Mouse (Mus musculus) neural tube, embryonic 11.5 days (tissue): ENCODE measurements at regions not wholly inside any gene's neighbourhood (a gene's known extent, or its start where the extent isn't known, plus 50 kb on each side); places are given as distances from the start of the nearest gene placed in this dataset.

Experiments used
- ATAC-seq: fragments of 200-750 bp; cut with Nextera tagmentation; 2 replicates; pipeline ENCODE4 v1.8.0; 2017; ENCODE audit warnings: moderate number of reproducible peaks, mild to moderate bottlenecking, moderate TSS enrichment, moderate library complexity; ENCODE audit not compliant: insufficient read depth, low FRiP score, low TSS enrichment
- DNase-seq: peaks from one replicate; pipeline ENCODE4 v3.0.0-alpha.2; 2015; ENCODE audit warnings: low spot score
- H3K27ac ChIP-seq: fragments of 300-500 bp; sonication (generic); 2 replicates; pipeline ENCODE4 v1.5.1; 2014; ENCODE audit warnings: low read depth, mild to moderate bottlenecking, low read length
- H3K27me3 ChIP-seq: fragments of 300-500 bp; sonication (generic); 2 replicates; pipeline ENCODE4 v1.6.1; 2014; ENCODE audit warnings: mild to moderate bottlenecking, low read length, mixed read lengths; ENCODE audit not compliant: control insufficient read depth, insufficient read depth
- H3K36me3 ChIP-seq: fragments of 300-500 bp; sonication (generic); 2 replicates; pipeline ENCODE4 v1.6.1; 2014; ENCODE audit warnings: mild to moderate bottlenecking, low read length, moderate library complexity, mixed read lengths; ENCODE audit not compliant: control insufficient read depth, insufficient read depth
- H3K4me1 ChIP-seq: fragments of 300-500 bp; sonication (generic); 2 replicates; pipeline ENCODE4 v1.6.1; 2014; ENCODE audit warnings: low read length, mixed read lengths; ENCODE audit not compliant: control insufficient read depth, insufficient read depth
- H3K4me2 ChIP-seq: fragments of 300-500 bp; sonication (generic); 2 replicates; pipeline ENCODE4 v1.6.1; 2014; ENCODE audit warnings: low read depth, mild to moderate bottlenecking, moderate library complexity
- H3K4me3 ChIP-seq: fragments of 300-500 bp; sonication (generic); 2 replicates; pipeline ENCODE4 v1.5.1; 2014; ENCODE audit warnings: low read depth, low read length
- H3K9ac ChIP-seq: fragments of 300-500 bp; sonication (generic); 2 replicates; pipeline ENCODE4 v1.6.1; 2014; ENCODE audit warnings: mild to moderate bottlenecking, low read length
- H3K9me3 ChIP-seq: fragments of 300-500 bp; sonication (generic); 2 replicates; pipeline ENCODE4 v1.6.1; 2016; ENCODE audit warnings: low read length; ENCODE audit not compliant: control insufficient read depth
- WGBS: fragments of 180-500 bp; shearing (Covaris S2); extraction: QIAGEN DNeasy Blood & Tissue Kit; methylation state at CpG from one replicate; pipeline ENCODE4 v1.1.7; 2014; 5-methylcytosine and 5-hydroxymethylcytosine counted together

DNA sequence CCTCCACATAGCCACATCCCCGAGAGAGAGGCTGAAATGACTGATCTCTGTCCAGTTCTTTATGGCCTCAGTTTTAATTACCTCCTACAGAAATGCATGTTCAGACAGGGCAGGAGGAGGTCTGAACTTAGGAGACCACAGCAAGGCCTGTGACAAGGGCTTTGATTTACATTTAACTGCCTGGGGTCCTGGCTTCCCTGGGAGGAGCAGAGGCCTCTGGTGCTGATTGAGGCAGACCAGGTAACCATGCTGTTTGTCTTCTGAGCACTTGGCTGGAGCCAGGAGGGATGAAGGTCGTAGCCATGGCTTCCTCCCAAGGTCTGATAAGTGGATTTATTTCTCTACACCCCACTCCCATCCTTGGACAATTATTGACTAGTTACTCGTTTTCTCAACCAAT lies 224.0 kb upstream of the Stt3b start:
- Histone ChIP-seq H3K27ac (no peak overlapping the region), H3K9me3 (no peaks in the 10 kb centered on the region), H3K9ac (no peak overlapping the region), H3K36me3 (no peaks in the 10 kb centered on the region), H3K4me1 (no peaks in the 10 kb centered on the region), H3K27me3 (no peaks in the 10 kb centered on the region), H3K4me2 (no peak overlapping the region), H3K4me3 (no peak overlapping the region)
- WGBS: 33% methylated on average over 3 of the region's 3 CpGs
- ATAC-seq: no peak
- no peak for DNase-seq

DNA sequence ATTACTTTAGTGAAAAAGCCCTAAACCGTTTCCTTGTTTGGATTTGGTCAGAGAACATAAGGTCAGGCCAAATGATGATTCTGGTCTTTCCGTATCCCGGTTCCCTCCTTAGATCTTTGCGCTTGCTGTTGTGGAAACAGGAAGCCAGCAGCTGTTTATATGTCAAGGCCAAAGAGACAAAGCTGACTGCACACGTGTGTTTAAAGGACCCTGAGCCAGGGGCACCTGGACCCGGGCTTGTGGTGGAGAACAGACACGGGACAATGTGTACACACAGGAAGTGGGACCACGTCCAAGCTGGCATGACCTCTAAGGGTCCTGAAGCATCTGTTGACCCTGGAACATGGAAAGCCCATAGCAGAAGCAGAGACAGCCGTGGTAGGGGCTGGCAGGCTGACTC lies 233.4 kb upstream of the Stt3b start:
- no peak overlapping the region for H3K4me3 ChIP-seq
- H3K9me3 ChIP-seq: no peaks in the 10 kb centered on the region
- H3K27me3 ChIP-seq: no peaks in the 10 kb centered on the region
- DNase-seq: no peak
- H3K4me1 ChIP-seq: no peaks in the 10 kb centered on the region
- no peak for ATAC-seq
- H3K36me3 ChIP-seq: no peaks in the 10 kb centered on the region
- H3K9ac ChIP-seq: no peak overlapping the region
- no peak overlapping the region for H3K27ac ChIP-seq
- H3K4me2 ChIP-seq: no peak overlapping the region
- WGBS: 83% methylated on average over 9 of the region's 9 CpGs

DNA sequence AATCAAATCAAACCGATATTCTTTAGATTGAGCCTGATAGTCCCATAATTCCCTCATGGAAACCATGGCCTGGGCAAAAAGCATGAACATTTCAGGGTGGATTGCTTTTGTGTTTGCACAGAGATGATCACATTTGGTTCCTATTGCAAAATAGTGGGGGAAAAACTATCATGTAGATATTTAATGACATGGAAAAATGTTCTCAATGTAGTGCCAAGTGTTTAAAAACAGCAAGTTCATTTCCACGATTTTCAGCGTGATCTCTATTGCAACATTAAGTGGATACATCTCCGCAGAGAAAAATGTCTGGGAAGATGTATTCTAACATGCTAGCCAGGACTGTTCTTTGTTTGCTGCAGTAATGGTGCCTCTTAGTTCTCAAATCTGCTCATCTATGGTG lies 235.0 kb upstream of the Stt3b start:
- Histone ChIP-seq H3K27me3 (no peaks in the 10 kb centered on the region), H3K9ac (no peak overlapping the region), H3K27ac (no peak overlapping the region), H3K4me2 (no peak overlapping the region), H3K4me3 (no peak overlapping the region), H3K9me3 (no peaks in the 10 kb centered on the region), H3K36me3 (no peaks in the 10 kb centered on the region), H3K4me1 (no peaks in the 10 kb centered on the region)
- no peak for DNase-seq
- WGBS: 88% methylated on average over 4 of the region's 4 CpGs
- no peak for ATAC-seq

DNA sequence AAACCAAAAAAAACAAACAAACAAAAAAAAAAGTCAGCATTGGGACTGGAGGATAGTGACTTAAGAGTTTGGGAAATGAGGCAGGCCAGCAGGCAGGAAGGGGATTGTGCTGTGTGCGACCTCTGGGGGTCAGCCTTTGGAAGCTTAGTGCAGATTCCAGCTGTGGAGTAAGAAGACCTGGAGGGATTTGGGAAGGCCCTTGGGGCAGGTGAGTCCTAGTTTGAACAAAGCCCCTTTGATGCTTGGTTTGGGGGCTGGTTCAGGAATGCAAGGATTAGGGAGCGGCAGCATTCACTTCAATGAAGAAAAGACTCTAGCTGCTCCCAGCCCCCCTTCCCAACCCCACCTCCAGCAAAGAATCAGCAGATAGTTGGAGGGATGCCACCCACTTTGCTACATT lies 235.6 kb upstream of the Stt3b start:
- H3K4me3 ChIP-seq: no peak overlapping the region
- no peak for ATAC-seq
- no peaks in the 10 kb centered on the region for H3K36me3 ChIP-seq
- WGBS: 62% methylated on average over 2 of the region's 2 CpGs
- H3K9me3 ChIP-seq: no peaks in the 10 kb centered on the region
- no peak overlapping the region for H3K27ac ChIP-seq
- H3K4me1 ChIP-seq: no peaks in the 10 kb centered on the region
- H3K9ac ChIP-seq: no peak overlapping the region
- H3K4me2 ChIP-seq: no peak overlapping the region
- no peak for DNase-seq
- no peaks in the 10 kb centered on the region for H3K27me3 ChIP-seq

DNA sequence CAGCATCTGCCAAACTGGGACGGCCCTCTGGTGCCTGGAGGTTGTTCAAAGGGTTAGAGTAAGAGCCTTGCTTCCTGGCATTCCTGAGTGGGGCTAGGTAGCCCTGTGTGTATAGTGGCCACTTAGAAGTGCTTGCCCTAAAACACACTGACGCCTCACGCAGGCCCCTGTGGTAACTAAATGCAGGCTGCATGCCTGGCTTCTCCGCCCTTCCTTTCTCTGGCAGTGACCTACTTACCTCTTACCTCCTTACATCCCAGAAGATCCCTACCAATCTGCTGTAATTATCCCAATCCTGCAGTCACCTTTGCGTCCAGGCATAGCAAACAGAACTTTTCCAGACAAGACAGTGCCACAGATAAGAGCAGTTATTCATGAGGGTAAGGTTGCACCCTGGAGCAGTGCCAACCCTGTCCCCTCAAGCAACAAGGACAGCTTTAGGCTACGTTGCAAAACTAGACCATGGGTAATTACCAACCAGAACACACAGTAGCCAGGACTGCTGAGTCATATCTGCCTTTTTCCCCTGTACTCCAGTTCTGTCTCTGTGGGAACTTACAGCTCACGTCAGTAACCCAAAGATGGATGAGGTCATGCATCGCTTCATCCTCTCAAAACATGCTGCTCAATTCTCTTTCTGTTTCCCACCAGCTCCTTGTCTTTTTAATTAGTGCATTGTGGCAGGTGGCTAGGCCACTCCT lies 237.6 kb upstream of the Stt3b start:
- no peak overlapping the region for H3K4me2 ChIP-seq
- 70% methylated on average over 8 of the region's 8 CpGs for WGBS
- H3K9me3 ChIP-seq: no peaks in the 10 kb centered on the region
- no peak overlapping the region for H3K4me3 ChIP-seq
- peak; percentile 14 for DNase-seq
- ATAC-seq: no peak
- no peaks in the 10 kb centered on the region for H3K36me3 ChIP-seq
- H3K27ac ChIP-seq: no peak overlapping the region
- H3K9ac ChIP-seq: no peak overlapping the region
- H3K4me1 ChIP-seq: no peaks in the 10 kb centered on the region
- no peaks in the 10 kb centered on the region for H3K27me3 ChIP-seq

DNA sequence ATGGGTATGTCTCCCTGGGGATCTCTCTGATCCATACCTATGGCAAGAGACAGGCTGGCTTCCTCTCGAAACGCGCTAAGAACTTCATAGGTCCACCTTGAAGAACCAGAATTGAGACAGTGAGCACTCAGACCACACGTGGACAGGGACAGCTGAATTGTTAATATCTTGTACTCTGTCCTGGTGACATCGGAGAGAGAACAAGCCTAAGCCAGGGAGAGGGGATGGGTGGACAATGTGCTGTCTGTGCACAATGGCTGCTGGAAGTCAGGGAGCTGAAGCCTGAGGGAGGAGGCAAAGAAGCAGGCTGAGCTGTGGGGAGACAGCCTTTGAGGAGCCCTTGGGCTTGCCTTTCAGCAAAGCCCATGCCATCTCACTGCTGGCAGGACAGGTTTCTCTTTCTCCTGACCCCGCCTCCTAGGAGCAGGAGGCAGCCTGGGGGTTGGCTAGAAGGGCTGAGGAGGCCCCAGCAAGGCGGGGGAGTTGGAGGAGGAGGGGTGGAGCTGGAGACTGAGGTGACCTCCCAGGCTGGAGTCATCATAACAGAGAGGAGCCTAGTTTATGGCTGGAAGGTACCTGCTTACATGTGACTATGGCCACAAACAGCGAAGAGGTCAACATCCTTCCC lies 238.6 kb upstream of the Stt3b start:
- 63% methylated on average over 8 of the region's 8 CpGs for WGBS
- Histone ChIP-seq H3K36me3 (no peaks in the 10 kb centered on the region), H3K4me2 (no peak overlapping the region), H3K4me1 (no peaks in the 10 kb centered on the region), H3K9me3 (no peaks in the 10 kb centered on the region), H3K27ac (no peak overlapping the region), H3K9ac (no peak overlapping the region), H3K4me3 (no peak overlapping the region), H3K27me3 (no peaks in the 10 kb centered on the region)
- DNase-seq: no peak
- no peak for ATAC-seq

DNA sequence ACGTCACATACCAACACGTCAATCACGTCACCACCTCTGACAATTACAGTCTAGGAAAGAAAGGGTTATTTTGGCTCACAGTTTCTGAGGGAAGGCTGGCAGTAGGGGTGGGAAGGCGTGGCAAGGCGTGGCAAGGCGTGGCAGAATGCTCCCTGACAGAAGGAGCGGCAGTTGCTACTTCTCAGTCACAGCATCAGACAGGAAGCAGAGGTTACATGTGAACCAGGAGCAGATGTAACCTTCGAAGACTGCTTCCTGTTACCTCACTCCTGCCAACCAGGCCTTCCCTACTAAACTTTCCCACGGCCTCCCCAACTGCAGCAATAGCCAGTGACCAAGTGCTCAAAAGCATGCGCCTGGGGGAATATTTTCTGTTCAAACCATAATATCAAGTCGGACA lies 240.9 kb upstream of the Stt3b start:
- Histone ChIP-seq H3K27me3 (no peaks in the 10 kb centered on the region), H3K9me3 (no peaks in the 10 kb centered on the region), H3K4me1 (no peaks in the 10 kb centered on the region), H3K4me3 (no peak overlapping the region), H3K36me3 (no peaks in the 10 kb centered on the region), H3K9ac (no peak overlapping the region), H3K4me2 (no peak overlapping the region), H3K27ac (no peak overlapping the region)
- no peak for DNase-seq
- ATAC-seq: no peak
- WGBS: 93% methylated on average over 11 of the region's 11 CpGs

DNA sequence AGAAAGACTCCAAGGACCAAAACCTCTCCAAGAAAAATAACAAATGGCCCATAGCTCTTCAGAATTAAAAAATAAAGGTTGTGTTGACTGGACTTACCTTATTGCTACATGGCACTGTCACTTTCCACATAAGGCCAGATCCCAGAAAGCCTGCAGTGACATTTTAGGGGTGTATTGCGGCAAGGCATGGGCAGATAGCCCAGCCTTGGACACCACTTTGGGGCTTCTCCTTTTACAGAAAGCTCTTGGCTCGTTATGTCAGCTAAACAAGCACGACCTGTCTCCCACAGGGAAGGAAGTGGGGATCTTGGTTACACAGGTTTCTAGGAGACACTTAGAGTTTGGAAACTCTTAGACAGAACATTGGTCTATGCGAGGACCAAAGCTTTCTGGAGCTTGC lies 241.3 kb upstream of the Stt3b start:
- no peaks in the 10 kb centered on the region for H3K9me3 ChIP-seq
- H3K4me1 ChIP-seq: no peaks in the 10 kb centered on the region
- no peak overlapping the region for H3K4me3 ChIP-seq
- WGBS: 90% methylated on average over 4 of the region's 4 CpGs
- no peak for ATAC-seq
- no peak overlapping the region for H3K27ac ChIP-seq
- H3K36me3 ChIP-seq: no peaks in the 10 kb centered on the region
- DNase-seq: no peak
- H3K27me3 ChIP-seq: no peaks in the 10 kb centered on the region
- H3K4me2 ChIP-seq: no peak overlapping the region
- no peak overlapping the region for H3K9ac ChIP-seq

DNA sequence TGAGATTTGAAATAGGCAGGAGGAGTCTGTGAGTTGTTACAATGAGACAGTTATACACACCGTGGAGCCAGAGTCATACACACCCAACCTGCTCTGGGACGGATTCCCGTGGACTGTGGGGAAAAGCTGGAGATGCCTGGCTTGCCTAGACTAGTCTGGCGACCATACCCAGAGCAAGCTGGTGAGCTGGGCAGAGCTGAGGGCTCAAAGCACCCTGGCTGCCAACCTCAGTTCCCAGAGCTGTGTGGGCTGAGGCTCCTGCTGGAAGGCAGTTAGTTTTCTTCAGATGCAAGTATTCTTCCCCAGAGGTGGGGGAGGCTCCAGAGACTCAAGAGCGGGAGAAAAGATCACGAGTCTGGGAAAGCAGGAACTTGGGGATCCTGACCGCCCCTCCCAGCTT lies 247.9 kb upstream of the Stt3b start:
- no peak overlapping the region for H3K4me3 ChIP-seq
- H3K9ac ChIP-seq: no peak overlapping the region
- no peaks in the 10 kb centered on the region for H3K27me3 ChIP-seq
- no peaks in the 10 kb centered on the region for H3K36me3 ChIP-seq
- no peaks in the 10 kb centered on the region for H3K9me3 ChIP-seq
- WGBS: 88% methylated on average over 7 of the region's 7 CpGs
- H3K27ac ChIP-seq: no peak overlapping the region
- DNase-seq: no peak
- no peak for ATAC-seq
- no peak overlapping the region for H3K4me2 ChIP-seq
- no peaks in the 10 kb centered on the region for H3K4me1 ChIP-seq
